Mouse (Mus musculus): Measurements from ENCODE around the gene Cd9. TPM values are rescaled to one million over a fixed set of nuclear protein-coding genes. Genes with fewer than 3 reads are reported as not detected.
A peak's percentile ranks its signal among the peaks of the same experiment; 100 is the strongest.

Cd9 gene
- total RNA-seq (2015; ENCODE audit: low replicate concordance): 52.1 and 58.5 TPM in 2 replicates
- 25.1 and 33.0 TPM in 2 replicates for total RNA-seq (2017; ENCODE audit: low replicate concordance)

DNA sequence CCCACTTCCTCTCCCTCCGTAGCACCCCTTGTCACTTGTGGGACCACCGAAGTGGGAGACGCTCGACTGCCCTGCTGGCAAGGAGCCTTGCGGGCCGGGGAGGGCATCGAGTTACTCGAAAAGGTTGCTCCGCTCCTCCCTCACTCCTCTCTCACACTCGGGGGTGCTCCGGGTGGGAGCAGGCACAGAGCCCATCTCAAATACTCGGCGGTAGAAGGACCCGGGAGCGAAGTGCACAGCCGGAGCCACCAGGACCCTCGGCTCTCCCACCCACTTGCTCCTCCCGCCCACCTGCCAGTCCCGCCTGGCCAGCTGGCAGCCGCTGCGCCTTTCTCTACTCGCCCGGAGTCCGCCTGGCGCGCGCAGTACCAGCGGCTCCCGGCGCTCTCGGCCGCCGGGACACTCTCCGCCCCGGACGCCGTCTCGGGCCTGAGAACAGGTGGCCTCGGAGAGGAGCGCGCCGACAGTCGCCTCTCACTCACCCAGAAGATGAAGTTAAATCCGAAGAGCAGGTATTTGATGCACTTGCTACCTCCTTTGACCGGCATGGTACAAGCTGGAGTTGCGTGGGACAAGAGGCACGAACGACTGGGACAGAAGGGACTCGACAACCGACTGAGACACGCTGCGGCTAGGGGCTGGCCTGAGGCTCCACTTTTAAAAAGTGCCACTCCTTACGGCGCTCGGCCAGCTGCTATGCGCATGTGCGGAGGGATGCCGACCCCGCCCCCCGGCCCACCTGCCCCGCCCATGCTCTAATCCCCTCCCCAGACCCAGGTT is at the start of gene Cd9:
TSS of gene Cd9 (minus strand) at position 700 of the 780 bp plus-strand sequence.
- ATAC-seq (replicated peaks; ENCODE audit: low FRiP score, poor library complexity, severe bottlenecking): no peak

- no peak for ATAC-seq (replicated peaks; ENCODE audit: low FRiP score, poor library complexity, severe bottlenecking)
Measured at GRCm38 (mm10) chr6:125541296-125541695, 46.7 kb upstream of the Cd9 start.

DNA sequence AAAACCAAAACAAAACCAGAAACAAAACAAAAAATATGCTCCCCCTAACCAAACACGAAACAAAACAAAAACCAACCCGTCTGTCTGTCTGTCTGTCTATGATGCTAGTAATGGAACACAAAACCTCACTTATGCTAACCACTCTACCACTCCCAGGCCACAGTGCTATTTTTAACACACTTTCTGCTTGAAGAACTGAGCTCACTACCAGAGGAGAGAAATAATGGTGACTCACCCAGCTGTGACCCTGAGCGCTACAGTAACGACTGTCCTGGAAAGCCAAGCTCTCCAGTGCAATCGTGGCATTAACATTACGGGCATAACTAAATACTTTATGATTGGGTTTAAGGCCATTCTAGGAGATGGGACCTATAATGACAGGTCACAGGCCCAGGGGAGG is 46.2 kb upstream of the Cd9 start:
- ATAC-seq (replicated peaks; ENCODE audit: low FRiP score, poor library complexity, severe bottlenecking): 0 out of 2 replicates have a peak, but pooled peaks have one; percentile 6

DNA sequence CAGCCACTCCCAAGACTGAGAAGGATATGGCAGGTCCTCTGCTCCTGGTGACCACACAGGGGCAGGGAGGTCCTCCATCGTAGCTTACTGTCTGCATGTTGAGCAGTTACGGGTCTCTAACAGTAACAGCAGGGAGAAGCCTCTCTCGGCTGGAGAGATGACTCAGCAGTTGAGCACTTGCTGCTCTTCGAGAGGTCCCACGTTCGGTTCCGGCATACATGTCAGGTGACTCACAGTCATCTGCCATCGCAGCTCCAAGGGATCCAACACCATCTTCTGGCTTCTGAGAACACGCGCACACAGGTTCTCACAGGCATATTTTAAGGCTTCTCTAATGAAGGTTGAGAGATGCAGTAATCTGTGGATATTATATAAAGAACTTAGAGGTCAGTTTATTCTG is 45.6 kb upstream of the Cd9 start:
- peak; percentile 74 for ATAC-seq (replicated peaks; ENCODE audit: low FRiP score, poor library complexity, severe bottlenecking)

- no peak for ATAC-seq (replicated peaks; ENCODE audit: low FRiP score, poor library complexity, severe bottlenecking)
Measured at GRCm38 (mm10) chr6:125539423-125539822, 44.8 kb upstream of the Cd9 start.

GRCm38 (mm10) chr6:125538469-125538868 is 43.9 kb upstream of the Cd9 start:
- ATAC-seq (replicated peaks; ENCODE audit: low FRiP score, poor library complexity, severe bottlenecking): no peak

DNA sequence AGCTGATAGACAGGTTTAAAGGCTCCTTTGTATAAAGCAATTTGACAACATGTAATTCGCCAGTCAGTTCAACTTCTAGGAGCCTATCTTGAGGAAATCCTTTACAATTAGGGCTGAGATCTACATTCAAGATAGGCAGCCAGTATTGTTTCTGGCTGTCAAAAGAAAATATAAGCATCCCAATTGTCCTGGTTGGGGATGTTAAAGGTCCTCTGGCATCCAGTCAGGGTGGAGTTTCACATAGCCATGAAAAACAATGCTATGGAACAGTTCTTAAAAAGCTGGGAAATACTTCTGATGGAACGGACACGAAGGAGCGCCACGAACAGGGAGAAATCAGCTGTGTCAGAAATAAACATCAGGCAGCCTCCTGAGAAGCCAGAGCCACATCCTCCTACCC is 40.4 kb upstream of the Cd9 start:
- no peak for ATAC-seq (replicated peaks; ENCODE audit: low FRiP score, poor library complexity, severe bottlenecking)

DNA sequence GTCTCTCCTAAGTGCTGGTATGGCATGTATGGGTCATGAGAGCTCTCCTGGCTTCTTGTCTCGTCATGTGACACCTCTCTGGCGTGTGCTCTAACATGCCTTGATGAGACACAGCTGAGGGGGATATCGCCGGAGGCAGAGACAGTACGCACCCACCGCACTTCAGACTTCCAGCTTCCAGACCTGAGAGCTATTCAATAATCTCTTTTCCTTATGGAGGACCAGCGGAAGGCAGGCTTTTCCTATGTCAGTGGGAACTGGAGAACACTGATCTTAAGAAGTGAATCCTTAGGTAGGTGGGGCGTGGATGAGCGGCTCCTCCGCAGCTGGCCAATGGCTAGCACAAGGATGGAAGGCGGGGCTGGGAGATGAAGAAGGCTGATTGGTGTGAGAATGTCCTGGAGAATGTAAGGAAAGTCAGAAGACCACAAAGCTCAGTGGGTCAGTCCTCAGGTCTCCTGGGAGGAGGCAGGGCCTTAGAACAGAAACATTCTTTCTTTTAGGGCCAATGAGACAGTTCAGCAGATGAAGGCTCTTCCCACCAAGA is 38.6 kb upstream of the Cd9 start:
- ATAC-seq (replicated peaks; ENCODE audit: low FRiP score, poor library complexity, severe bottlenecking): no peak

DNA sequence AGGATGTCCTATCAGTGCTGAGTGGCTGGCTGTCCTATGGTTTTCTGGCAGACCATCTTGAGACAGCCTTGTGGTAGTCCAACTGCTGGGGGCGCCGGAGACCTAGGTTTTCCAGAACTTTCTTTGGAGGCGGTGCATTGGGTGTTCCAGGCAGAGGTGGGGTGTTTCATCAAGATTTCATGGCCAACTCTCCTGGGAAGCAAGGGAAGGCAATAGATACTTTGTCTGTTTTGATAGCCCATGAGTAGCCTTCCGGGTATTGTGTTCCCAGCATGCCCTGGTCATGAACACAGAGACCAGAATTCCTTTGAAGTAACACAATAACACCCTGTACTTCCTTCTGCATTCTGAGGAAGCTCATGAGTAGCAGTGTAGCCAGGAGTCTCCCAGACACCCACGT is 34.9 kb upstream of the Cd9 start:
- ATAC-seq (replicated peaks; ENCODE audit: low FRiP score, poor library complexity, severe bottlenecking): peak; percentile 46; the same call in 1 of the 2 replicates

GRCm38 (mm10) chr6:125528614-125529200 is 34.1 kb upstream of the Cd9 start:
- ATAC-seq (replicated peaks; ENCODE audit: low FRiP score, poor library complexity, severe bottlenecking): no peak

DNA sequence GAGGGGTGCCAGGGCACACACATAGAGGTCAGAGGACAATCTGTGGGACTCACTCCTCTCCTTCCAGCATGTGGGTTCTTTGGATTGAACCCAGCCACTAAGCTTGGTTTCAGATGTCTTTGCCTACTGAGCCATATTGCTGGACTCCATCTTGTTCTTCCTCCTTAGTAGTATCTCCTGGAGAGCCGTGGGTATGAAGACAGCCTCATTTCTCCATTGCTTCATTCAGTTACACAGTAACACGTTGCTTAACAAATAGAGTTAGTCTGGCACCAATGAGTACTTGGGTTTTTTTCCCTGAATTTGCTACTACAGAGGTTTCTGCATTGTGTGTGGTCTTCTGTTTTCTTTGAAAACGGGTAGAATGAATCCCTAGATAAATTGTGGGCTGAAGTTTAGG is 31.5 kb upstream of the Cd9 start:
- ATAC-seq (replicated peaks; ENCODE audit: low FRiP score, poor library complexity, severe bottlenecking): no peak

DNA sequence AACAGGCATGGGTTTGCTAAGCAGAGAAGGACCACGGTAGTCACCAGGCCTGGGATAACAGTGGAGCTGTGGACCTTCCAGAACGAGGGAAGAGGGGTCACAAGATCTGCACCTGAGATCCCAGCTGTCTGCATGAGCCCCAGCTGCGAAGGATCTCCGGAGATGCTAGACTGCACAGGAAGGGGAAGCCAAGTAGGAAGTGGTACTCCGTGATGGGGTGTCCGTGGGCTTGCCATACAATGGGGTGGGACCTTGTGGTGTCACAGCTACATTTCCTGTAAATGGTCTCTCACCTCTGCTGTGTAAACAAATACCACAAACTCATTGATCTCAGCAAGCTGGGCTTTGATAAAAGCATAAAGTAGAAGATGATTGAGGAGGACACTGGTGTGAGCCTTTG is 29.4 kb upstream of the Cd9 start:
- ATAC-seq (replicated peaks; ENCODE audit: low FRiP score, poor library complexity, severe bottlenecking): no peak

GRCm38 (mm10) chr6:125521558-125522193 is 27.1 kb upstream of the Cd9 start:
- no peak for ATAC-seq (replicated peaks; ENCODE audit: low FRiP score, poor library complexity, severe bottlenecking)

DNA sequence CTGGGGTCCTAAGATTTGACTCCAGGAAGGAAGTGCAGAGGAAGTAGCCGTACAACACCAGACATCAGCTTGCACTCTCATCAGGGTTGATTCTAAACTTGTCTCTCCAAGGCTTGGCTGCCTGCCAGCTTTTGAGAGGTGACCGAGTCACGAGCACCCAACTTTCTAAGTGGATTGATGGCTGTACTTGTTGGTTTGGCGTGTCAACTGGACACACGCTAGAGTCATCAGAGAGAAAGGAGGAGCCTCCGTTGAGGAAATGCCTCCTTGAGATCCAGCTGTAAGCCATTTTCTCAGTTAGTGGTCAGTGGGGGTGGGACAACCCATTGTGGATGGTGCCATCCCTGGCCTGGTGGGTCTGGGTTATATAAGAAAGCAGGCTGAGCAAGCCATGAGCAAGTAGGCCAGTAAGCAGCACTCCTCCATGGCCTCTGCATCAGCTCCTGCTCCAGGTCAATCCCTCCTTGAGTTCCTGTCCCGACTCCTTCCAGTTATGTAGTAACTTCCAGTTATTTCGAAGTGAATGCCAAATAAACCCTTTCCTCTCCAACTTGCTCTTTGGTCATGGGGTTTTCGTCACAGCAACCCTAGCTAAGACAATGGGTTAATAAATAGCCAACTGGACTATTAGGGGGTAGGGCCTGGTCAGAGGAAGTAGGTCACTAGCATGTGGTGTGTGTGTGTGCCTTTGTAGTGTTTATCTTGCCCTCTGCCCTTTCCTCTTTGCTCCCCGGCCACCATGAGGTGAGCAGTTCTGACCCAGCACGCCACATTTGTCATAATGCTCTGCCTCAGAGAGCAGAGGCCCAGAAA is 21.1 kb upstream of the Cd9 start:
- no peak for ATAC-seq (replicated peaks; ENCODE audit: low FRiP score, poor library complexity, severe bottlenecking)

DNA sequence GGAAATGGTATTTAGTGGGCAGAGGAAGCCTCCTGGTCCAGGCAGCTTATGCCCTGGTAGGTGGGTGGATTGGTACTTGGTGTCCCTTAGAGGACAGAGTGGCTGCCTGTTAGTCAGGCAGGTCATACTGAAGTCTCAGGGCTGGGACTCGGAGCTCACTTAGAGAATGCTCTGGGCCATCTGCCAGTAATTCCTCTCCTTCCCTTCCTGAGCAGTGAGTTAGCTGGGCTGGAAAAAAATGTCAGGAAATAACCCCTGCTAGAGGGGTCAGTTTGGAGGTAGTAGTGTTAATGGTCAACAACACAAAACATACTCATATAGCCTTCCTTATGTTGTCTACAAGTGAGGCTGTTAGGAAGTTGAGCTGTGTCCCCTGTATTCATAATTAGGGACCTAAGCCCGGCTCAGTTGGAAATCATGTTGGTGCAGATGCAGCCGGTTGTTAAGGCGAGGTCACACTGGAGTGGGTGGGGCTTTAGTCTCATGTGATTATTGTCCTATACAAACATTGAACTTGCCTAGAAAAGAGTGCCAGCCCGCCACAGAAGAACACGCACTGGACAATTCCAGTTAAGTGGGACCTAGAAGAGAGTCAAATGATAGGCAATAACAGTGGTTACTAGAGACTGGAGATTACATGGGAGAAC is 18.5 kb upstream of the Cd9 start:
- no peak for ATAC-seq (replicated peaks; ENCODE audit: low FRiP score, poor library complexity, severe bottlenecking)

- no peak for ATAC-seq (replicated peaks; ENCODE audit: low FRiP score, poor library complexity, severe bottlenecking)
Measured at GRCm38 (mm10) chr6:125511196-125511595, 16.6 kb upstream of the Cd9 start.

GRCm38 (mm10) chr6:125510645-125511044 is 16.1 kb upstream of the Cd9 start:
- no peak for ATAC-seq (replicated peaks; ENCODE audit: low FRiP score, poor library complexity, severe bottlenecking)

GRCm38 (mm10) chr6:125509783-125510182 is 15.2 kb upstream of the Cd9 start:
- no peak for ATAC-seq (replicated peaks; ENCODE audit: low FRiP score, poor library complexity, severe bottlenecking)

- no peak for ATAC-seq (replicated peaks; ENCODE audit: low FRiP score, poor library complexity, severe bottlenecking)
Measured at GRCm38 (mm10) chr6:125506427-125506826, 11.8 kb upstream of the Cd9 start.
